Mouse (Mus musculus) cerebral cortex, adult 2 months (tissue): ENCODE measurements around the gene Tbc1d10c.

Source experiments
- WGBS: fragments of 180-500 bp; shearing (Covaris S2); methylation state at CpG from one replicate; pipeline ENCODE4 v1.1.7; 2018; 5-methylcytosine and 5-hydroxymethylcytosine counted together

Tbc1d10c gene

DNA sequence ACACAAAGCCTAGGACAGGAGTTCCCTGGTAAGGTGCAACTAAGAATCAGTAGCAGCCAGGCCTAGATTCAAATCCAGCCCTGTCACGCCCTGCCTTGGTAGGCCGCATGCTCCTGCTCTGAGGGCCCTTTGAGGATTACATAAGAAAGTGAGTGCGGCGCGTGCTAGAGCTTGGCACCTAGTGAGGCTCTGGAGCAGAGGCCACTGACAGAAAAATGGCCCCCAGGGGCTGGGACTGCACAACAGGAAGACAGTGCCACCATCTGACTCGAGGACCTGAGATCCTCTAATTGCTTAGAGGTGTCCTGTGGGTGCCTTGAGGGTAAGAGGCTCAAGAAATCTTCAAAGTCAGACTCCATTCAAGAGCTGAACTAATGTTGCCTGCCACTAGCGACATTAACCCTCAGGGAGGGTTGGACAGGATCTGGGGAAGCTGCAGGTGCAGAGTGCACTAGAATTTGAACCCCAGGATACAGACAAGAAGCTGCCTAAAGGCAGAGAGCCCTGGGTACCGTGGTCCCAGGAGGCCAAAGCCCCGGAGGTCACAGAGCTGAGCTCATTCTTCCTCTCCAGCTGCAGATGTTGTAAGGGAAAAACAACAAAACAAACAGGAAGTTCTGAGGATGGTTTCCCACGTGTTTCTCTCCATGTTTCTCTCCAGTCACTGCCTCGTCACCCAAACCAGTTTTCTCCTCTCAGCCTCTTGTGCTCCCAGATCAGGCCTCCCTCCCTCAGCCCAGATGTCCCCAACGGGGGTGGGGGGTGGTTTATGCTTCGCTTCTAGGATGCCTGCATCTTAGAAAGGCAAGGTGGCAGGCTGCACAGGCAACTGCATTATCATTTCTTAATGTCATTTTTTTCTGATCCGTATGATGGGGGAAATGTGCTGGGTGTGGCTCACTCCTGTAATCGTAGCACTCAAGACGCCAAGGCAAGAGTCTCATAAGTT, 46.3 kb downstream of the Tbc1d10c start:
- WGBS: 81% methylated on average over 16 of the region's 16 CpGs

DNA sequence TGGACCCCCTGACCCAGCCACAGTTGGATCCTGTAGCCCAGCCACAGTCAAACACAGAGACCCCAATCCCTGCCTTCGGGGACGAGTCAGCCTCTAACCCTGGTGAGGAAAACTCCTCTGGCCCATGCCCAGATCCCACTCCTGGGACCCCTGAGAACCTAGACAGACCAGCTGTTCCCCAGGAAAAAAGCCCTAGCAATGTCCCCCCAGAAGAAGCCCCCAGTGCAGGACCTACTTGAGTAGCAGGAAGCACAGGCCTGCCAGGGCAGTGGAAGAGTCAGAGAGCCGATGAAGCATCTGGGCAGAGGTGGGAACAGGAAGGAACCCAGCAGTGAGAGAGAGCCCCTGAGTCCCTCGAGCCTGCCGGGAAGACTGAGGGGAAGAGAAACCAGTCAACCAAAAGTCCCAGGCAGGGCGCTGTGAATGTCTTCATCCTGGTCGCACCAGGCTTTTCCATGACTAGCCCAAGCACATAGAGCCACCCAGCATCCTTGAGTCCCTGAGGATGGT, 47.3 kb downstream of the Tbc1d10c start, which contains the start of gene Cabp4:
Gene Cabp4 (minus strand): TSS at position 275 of the 510 bp plus-strand sequence.
- WGBS: 79% methylated on average over 7 of the region's 7 CpGs

DNA sequence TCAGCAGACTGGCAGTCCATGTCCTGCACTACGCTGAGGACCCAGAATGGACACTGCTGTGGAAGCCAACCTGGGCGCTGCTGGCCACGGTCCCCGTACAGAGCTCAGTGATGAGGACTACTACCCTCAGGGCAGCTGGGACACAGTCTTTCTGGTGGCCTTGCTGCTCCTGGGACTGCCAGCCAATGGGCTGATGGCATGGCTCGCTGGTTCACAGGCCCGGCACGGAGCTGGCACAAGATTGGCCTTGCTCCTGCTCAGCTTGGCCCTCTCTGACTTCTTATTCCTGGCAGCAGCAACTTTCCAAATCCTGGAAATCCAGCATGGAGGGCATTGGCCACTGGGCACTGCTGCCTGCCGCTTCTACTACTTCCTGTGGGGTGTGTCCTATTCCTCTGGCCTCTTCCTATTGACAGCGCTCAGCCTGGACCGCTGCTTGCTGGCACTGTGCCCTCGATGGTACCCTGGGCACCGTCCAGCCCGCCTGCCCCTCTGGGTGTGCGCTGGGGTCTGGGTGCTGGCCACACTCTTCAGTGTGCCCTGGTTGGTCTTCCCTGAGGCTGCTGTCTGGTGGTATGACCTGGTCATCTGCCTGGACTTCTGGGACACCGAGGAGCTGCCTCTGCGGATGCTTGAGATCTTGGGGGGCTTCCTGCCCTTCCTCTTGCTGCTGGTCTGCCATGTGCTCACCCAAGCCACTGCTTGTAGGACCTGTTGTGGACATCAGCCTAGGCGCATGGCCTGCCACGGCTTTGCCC, 48.5 kb downstream of the Tbc1d10c start:
- WGBS: 80% methylated on average over 18 of the region's 18 CpGs

DNA sequence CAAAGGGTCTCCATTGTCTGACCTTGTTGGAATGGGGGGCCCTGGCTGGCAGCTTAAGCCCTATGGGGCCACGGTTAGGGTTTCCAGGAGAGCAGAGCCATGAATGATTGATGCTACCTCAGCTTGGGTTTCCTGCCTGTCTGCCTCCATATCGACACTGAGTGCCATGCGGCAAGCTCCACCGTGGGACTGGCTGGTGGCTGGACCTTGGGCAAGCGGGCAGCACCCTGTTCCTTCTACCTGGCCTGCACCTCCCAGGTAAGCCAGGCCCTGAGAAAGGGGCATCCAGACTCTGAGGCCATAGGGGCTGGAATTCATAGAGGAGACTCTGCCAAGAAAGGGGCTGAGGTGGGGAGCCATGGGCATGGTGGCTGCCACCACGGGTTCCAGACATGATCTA, 50.9 kb downstream of the Tbc1d10c start:
- WGBS: 88% methylated on average over 6 of the region's 6 CpGs

DNA sequence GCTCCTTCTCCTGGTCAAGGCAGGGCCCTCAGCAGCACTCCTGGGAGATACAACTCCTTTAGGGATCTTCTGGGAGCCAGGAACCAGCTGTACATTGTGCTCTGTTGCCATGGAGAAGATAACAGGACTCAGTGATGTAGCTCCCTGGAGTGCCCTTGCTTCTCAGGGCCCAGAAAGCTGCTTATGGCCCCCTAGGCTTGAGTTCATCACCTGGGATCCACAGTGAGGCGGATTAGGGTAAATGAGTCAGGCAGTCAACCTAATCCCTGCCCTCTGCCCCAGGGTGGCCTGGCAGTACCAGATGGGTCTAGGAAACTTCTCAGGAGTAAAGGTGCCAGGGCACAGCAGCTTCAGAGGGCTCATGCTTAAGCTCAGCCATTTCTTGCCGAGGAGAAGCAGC, 51.6 kb downstream of the Tbc1d10c start, which contains the start of gene Gpr152:
Gene Gpr152 (plus strand): TSS at position 342 of the 400 bp plus-strand sequence.
- 91% methylated on average over 2 of the region's 2 CpGs for WGBS

DNA sequence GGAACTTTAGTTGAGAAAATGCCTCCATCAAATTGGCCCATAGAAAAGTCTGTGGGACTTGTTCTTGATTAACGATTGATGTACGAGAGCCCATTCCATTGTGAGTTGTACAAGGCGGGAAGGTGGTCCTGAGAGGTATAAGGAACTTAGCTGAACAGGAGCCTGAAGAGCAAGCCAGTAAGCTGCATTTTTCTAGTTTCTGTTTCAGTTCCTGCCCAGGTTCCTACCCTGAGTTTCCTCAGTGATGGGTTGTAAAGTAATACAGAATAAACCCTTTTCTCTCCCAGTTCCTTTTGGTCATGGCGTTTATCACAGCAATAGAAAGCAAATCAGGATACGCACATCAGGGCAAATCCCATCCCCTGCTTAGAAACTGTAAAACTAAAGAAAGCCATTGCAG, 53.2 kb downstream of the Tbc1d10c start:
- WGBS: 82% methylated on average over 5 of the region's 5 CpGs

DNA sequence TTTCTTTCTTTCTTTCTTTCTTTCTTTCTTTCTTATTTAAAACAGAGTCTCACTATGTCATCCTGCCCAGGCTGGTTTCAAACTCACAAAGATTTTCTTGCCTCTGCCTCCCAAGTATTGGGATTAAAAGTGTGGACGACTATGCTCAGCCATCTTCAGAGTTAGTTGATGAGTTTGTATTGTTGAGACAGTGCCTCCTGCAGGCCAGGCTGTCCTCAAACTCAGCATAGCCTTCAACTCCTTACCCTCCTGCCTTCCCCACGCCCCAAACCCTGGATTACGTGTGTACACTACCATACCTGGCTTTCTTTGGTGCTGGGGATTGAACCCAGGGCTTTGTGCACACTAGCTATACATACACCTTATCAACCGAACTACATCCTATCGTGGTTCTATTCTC, 54.6 kb downstream of the Tbc1d10c start:
- 87% methylated on average over 5 of the region's 5 CpGs for WGBS

DNA sequence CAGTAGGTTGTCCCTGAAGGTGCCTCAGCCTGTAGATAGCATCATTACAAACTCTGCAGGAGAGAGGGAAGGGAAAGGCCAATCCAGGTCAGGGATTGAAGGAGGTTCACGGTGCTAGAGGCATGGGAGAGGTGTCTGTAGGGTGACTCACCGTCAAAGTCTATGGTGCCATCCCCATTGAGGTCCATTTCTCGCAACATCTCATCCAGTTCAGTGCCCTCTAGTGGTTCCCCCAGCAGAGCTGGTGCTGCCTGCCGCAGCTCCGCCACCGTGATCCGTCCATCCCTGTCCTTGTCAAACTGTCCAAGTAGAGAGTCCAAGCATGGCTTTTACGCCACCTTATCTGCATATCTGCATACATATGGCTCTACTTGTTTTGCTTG, 55.1 kb downstream of the Tbc1d10c start:
- 37% methylated on average over 8 of the region's 8 CpGs for WGBS

DNA sequence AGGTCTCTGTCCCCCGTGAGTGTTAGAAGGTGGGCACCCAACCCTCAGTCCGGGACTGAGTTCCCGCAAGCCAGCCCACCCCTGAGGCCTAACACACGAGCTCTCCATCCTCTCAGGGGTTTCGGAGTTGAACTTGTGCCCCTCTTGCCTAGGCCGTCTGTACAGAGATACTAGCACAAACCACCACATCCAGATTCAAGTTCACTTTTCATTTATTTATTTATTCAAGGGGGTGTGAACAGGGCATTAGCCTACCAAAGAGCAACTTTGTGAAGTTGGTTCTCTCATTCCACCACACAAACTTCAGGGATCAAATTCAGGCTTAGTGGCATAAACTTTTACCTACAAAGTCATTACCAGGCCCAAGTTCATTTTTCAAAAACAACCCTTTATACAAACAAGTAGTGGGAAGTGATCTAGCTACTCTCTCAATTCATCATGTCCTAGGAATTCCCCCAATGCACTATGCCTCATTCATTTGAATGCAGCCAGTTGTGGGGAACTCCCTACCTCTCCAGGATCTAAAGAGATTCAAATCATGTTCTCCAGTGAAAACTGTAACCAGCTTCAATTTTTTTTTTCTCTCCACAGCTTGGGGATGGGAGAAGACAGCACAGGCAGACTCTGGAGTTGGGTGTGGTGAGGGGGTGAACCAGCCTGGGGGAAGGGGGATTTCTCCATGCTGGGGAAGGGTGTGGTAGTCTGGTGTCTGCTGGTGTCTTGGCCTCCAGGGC, 55.7 kb downstream of the Tbc1d10c start:
- WGBS: 85% methylated on average over 6 of the region's 6 CpGs

DNA sequence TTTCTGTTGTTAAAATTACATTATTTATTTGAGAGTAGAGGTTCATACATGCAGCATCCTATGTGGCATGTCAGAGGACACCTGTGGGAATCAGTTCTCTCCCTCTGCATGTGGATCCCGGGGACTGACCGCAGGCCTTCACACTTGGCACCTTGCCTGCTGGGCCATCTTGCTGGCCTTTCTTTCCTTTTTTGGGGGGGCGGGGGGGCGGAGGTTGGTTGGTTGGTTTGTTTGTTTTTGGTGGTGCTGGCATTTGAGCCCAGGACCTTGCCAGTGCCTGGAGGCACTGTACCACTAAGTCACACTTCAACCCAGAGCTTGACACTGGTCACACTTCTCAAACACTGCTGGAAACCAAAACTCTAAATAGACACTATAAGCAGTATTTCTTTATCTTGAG, 56.7 kb downstream of the Tbc1d10c start:
- 79% methylated on average over 4 of the region's 4 CpGs for WGBS
